Mouse (Mus musculus) right cerebral cortex, postnatal 10 days (tissue): ENCODE measurements around the gene Gpr108.

Experiments
- DNase-seq, 2 experiments: peaks; one replicate each; pipeline ENCODE4 v3.0.0; 2021; ENCODE audit warnings: low spot score in 2 of 2

Gpr108 gene

DNA sequence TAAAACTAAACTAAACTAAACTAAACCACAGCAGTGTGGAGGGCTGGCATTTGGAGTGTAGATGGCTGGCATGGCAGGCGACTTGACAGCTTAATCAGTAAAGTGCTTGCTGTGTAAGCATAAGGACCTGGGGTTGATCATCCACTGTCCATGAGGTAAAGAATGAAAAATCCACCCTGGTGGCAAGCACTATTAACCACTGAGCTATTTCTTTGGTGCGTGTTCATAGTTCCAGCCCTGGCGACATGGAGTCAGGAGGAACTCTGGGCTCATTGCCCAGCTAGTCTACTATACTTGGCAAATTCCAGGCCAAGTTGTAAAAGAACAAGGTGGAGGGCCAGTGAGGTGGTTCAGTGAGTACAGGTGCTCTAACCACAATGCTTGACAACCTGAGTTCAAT, 40.3 kb downstream of the Gpr108 start:
- no peak for DNase-seq

DNA sequence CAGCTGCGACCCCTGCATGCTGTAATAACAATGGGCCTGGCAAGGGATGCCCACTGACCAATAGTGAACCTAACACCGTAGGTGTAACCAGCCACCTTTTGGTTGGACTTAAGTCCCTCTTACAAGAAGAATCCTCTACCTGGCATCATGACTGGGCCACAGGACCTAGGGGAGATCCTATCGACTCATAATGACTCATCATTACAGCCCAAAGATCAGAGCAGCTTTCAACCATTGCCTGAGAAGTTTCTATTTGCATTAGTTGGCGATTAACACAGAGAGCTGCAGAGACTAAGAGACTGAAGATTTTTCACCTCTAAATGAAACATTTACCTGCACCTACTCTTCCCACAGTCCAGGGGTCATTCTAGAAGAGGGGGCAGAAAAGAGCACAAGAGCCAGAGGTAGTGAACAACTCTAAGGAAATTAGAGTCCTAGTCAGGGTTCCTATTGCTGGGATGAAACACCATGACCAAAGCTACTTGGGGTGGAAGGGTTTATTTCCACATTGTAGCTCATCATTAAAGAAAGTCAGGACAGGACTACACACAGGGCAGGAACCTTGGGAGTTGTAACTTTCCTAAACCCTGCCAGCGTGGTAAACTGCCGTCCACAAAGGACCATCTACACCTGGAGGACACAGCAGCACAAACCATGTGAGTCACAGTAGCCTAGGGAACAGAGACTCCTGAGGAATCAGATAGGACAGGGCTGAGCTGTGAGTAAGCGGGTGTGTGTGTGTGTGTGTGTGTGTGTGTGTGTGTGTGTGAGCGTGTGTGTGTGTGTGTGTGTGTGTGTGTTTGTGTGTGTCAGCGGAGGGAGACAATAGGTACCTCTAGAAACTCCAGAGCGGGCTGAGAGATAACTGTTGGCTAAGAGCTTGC, 46.2 kb downstream of the Gpr108 start:
- no peak for DNase-seq

DNA sequence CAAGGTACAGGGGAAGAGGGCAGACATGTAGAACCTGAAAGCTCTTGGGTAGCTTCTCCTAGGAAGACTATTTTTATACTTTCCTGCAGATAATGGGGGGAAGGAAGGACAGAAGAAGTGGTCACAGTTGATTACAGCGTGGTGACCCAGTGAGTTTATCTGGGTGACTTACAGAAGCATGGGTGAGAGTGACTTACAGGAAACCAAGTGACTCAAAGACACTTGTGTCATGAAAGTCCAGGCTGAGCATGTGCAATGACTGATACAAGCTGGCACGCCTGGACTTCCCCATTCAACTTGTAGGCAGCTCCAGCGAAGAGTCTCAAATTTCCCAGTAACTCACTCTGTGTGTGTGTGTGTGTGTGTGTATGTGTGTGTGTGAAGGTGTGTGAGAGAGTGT, 50.0 kb downstream of the Gpr108 start:
- DNase-seq: no peak

DNA sequence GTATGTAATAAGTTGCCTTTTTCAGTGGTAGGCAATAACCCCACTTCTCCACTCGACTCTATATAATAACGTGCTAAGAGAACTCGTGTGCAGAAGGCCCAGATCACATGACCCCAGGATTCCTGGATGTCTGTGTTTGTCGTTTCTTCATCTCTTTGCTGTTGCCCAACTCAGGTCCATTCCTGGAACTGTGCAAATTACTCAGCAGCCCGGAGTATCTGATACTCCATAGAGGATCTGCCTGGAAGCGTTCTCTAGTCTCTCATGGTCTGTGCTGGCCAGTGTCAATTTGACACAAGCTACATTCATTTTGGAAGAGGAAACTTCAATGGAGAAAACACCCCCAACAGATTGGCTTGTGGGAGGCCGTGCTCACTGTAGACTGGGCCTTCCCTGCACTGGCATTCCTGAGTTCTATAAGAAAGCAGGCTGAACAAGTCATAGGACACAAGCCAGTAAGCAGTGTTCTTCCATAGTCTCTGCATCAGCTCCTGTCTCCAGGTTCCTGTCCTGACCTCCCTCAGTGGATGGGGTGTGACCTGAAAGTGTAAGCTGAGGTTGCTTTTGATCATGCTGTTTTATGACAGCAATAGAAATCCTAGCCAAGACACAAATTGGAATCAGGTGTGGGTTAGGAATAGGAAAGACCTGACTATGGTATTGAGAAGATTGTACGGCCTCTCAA, 52.8 kb downstream of the Gpr108 start:
- DNase-seq: no peak

DNA sequence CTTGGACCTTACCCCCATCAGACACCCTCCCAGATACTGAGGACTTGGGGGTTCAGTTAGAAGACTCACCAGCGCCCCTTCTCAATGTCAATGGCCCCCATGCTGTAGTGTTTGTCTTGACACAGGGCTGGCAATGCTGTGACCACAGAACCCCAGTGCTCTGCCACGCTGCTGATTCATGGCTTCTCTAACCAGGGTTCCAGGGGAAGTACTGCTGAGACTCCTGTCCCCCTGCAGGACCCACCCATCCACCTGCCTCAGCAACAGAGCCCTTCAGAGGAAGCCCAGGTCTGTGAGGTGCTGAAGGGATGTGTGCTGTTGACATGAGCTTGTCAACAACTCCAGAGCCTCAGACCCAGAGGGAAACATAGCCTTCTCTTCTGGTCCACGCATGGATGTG, 53.5 kb downstream of the Gpr108 start:
- no peak for DNase-seq

DNA sequence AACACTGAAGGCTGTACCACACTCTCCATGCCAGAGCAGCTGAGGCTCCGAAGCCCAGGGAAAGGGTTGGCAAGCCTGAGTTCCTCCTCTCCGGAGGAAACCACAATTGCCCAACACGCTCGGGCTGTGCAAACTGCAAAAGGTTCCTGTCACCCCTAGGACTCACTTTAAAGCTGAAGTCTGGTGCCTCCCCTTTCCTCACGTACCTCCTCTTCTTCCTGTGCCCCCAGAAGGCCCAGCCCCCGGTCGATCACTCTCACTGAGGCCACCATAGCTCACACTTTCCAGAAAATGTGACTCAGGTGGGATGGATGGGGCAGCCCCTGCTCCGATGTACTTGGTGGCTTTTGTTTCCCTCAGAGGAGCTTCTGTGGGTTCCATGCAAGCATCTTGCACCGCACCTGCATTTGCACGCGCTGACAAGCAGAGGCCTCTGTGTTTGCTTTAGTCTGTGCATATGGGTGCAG, 54.2 kb downstream of the Gpr108 start, which contains the start of gene Tnfsf14:
Tnfsf14 (minus strand) TSS at position 137 of the 467 bp plus-strand sequence.
- peak in 1 of 2 experiments; percentile 28 for DNase-seq

DNA sequence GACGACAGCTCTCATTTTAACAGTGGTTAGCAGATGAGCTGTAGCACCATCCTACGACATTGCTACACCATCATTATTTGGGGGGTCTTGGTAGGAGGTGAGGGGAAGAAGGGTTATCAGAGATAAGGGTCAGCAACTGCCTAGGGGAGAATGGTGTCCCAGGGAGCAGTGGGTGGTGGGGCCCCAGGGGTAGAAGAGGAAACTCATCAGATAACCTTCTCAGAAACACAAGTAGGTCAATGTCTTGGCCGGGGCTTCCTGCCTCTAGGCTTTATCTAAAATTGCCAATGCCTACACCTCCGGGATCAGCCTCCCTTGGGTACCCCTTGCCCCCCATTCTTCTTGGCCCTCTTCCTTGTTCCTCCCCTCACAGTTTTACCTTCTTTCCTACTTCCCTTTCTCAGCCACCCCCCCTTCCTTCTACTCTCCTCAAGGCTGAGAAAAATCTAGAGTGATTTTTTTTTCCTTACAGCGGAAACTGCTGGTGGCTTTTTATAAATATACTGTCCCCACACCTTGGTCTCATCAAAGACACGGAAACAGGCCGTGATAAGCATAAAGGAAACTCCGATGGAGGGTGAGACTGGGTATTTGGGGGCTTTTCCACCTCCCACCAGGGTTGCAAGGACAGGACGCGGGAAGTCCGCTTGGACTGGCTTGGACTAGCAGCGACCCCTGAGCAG, 59.6 kb downstream of the Gpr108 start:
- DNase-seq: no peak

DNA sequence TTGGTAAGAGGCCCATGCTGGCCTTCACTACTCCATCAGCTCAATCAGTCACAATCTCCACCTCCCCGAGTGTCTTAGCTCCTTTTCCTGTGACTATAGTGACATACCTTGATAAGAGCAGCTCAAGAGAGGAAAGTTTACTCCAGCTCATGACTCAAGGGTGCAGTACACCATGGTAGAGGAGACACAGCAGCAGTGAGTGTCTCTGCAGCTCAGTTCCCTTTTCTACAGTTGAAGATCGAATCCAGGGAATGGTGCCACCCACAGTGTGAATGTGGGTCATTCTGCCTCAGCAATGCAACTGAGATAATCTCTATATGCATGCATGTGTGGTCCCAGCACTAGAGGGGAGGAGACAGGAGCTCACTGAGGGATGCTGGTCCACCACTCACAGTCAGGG, 62.6 kb downstream of the Gpr108 start:
- no peak for DNase-seq
